Mouse (Mus musculus) T-helper 1 cell (primary cell): ENCODE measurements around the gene Msh2.

ENCODE experiments used
- in situ Hi-C: fragments of 300-600 bp; cut with MboI, MseI; formaldehyde crosslinking; loops from one replicate; pipeline ENCODE4 v1.15.1; 2025; ENCODE audit warnings: high pct_unique_total_duplicates

The Msh2 gene

DNA sequence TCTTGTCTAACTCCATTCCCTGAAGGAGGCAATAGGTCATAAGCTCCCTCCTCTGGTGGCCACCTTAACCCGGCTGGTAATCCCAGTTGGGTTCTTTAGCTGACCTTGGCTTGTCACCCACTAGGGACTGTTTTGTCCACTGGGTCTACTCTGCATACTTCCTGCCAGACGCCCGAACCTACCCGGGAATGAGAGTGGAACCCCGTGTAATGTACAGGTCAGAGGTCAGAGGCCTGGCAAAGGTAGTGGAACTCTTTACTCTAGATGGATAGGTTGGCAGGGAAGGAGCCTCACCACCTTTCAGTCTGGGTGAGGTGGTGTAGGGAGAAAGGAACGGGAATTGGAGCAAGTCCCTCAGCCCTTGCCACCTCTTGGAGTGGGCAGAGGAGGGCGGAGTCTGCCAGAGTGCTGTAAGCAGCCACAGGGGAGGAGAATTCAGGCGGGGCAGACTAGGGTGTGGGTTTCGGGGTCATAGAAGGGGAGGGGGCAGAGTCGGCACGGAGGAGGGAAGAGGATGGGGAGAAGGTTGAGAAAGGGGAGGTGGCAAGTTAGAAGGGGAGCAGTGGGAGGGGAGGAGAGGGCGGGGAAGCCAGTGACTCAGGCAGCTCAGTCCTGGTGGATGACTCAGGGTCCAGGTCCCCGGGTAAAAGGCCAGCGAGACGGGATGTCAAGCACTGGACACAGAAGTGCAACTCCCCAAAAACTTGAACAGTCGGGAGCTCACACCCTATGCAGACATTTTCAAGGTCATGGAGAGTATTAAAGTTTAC lies 27.1 kb downstream of the Msh2 start:
- in situ Hi-C loops: no loop called here

DNA sequence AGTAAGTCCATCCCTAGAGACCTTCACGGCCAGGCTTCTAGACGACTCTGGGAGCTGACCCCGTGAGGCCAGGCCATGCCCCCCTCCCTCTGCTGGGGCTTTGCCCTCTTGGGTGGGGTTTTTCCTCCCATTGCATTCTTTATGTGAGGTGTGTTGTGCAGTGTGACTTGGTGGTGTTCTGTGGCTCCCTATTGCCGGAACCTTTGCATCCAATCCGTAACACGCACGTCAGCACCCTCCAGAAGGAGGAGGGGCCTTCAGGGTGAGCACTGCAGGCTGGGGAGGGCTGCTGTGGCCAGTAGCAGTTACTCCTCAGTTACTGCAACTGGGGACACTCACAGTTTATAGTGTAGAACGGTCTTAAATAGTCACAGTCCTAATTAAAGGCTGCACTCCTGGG lies 28.0 kb downstream of the Msh2 start:
- in situ Hi-C loops: no loop called here

DNA sequence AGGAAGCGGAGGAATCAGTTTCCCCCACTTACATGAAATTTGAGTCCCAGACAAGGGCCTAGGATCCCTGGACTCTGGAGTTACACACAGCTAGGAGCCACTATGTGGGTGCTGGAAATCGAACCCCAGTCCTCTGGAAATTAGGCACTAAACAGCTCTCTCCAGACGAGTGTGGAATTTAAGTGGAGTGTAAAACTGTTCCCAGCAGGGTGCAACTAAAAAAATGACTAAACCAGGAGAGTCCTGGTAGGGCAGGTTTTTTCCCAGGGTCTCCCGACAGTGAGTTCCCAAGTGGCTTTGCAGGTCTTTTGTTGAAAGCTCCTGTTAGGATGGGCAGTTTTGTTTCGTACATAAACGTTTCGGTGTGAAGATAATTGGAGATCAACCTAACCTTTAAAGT lies 52.6 kb downstream of the Msh2 start:
- in situ Hi-C loops: no loop called here

DNA sequence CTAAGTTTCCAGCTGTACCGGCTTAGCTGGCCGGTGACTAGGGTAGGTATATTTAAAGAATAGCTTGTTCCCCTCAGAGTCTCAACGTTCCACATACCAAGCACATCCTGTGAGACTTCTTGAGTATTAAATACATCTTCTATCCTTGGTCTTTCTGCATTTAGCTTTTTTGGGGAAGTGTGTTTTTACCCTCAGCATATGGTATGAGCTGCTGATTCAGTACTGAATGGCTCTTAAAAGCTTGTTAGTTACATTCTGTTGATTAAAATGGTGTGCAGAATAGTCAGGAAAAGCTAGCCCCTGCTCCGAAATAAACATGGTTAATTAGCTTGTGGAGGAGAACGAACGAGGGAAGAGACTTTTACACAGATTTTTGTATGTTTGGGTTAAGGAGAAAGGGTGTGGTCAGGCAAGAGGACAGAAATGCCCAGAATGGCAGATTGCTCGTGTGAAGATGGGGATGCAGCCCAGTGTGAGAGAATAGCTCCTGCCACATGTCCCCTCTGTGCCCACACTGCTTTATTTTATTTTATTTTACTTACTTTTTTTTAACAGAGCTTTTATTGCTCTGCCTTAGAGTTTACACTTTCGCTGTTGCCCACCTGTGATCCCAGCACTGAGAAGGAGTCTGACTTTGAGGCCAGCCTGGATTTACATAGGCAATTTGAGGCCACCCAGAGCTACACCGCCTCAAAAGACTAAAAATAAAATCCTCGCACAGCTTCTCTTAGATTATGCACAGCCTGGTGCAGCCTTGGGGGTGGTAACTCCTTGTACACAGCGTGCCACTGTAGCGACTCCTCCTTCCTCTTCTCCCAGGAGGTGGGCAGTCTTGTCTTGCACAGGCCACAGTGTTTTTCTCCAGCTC lies 54.6 kb downstream of the Msh2 start:
- in situ Hi-C loops: no loop called here

DNA sequence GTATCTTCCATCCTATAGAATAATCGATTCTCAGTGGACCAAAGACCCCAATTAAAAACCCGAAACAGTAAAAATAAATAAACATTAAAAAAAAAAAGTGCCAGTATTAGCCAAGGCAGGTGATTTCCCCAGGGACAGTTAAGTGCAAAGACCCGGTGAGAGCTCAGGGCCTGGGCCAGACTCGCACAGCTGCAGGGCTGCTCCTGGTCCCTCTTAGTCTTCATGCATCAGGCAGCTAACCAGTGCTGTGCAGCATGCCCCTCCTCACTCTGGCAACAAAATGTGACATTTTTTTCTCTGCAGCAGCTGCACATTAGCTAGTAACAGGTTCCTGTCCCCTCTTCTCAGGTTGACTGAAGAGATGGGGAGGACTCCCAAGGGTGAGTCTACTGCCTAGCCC lies 59.8 kb downstream of the Msh2 start:
- in situ Hi-C loops: no loop called here

DNA sequence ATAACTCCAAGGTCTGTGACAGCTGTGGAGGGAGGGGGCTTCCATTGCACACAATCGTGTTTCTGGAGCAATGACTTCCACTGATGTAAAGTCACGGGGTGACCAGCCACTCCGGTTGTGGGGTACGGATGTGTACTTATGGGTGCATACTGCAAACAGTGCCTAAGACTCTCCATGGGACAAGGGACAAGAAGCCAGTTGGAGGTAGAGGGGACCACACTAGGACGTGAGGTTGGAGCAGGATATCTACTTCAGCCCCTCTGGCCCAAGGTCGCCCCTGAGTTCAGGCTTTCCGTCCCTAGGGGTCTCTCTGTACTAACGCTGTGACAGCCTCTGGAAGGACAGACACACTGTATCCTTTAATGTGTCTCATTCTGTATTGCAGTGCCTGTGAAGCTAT lies 62.3 kb downstream of the Msh2 start:
- in situ Hi-C loops: no loop called here

DNA sequence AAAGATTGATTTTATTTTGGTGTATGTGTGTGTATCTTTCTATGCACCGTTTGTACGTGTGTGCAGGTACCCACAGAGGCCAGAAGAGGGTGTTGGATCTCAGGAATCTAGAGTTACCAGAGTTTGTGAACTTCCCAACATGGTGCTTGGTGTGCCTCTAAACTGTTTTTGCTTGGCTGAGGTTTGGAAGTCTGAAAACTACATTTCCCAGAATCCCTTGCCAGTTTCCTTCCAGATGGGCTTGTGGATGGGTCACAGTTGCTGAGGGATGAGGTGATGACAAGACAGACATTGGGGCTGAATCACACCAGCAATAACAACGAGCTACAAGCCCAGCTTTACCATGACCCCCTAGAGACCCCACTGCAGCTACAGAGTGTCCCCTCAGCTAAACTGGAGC lies 65.0 kb downstream of the Msh2 start:
- in situ Hi-C loops: no loop called here

DNA sequence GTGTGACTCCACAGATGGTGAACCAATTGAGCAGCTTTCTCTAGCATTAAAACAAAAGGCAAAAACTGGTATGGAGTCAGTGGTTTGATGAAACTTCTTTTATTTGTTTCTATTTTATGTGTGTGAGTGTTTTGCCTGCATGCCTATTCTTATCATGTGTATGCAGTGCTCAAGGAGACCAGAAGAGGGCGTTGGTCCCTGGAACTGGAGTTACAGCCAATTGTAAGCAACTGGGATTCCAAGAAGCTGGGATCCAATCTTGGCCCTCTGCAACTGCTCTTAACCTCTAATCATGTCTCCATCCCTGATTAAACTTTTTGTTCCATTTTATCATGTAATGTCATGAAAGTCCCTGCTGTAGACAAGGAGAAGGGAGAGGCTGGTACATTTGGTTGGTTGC lies 67.7 kb downstream of the Msh2 start:
- in situ Hi-C loops: no loop called here

DNA sequence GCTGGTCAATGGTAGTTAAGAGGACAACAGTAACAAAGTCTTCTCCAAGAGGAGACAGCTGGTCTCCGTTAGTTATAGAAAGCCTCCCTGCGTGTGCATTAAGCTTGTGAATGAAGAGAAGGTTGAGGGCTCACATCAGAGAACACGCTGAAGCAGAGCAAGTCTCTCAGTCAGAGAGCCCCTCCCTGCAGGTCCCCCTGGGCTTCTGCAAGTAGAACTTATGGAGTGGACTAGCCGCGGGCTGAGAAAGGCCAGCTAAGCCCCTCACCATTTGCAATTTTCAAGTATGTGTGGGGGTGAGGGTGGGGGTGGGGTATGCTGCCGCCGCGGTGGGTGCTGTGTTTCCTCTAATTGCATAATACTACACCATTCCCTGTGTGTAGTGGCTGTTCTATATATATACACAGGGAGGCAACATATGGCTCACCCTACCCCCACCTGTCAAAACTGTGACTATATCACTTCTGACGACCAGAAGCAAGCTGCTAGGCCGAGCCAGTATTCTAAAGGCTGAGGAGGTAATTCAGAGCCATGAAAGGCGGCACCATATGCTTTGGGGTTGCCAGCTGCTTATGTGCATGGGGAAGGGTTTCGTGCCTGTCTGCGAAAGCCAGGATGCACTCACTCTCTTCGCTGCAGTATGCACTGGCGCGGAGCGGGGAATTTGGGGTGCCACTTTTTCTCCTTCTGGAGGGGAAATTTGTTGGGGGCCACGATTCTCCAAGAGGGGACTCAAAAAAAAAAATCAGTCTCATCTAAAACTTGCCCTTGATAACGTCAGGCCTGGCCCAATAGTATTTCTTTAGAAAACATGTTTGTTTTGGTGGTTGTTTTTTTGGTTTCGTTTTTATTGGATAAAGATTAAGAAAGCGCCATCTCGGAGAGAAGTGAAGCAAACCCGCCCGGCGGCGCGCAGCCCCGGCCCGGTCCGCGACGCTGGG lies 73.1 kb downstream of the Msh2 start:
- in situ Hi-C loops: no loop called here

DNA sequence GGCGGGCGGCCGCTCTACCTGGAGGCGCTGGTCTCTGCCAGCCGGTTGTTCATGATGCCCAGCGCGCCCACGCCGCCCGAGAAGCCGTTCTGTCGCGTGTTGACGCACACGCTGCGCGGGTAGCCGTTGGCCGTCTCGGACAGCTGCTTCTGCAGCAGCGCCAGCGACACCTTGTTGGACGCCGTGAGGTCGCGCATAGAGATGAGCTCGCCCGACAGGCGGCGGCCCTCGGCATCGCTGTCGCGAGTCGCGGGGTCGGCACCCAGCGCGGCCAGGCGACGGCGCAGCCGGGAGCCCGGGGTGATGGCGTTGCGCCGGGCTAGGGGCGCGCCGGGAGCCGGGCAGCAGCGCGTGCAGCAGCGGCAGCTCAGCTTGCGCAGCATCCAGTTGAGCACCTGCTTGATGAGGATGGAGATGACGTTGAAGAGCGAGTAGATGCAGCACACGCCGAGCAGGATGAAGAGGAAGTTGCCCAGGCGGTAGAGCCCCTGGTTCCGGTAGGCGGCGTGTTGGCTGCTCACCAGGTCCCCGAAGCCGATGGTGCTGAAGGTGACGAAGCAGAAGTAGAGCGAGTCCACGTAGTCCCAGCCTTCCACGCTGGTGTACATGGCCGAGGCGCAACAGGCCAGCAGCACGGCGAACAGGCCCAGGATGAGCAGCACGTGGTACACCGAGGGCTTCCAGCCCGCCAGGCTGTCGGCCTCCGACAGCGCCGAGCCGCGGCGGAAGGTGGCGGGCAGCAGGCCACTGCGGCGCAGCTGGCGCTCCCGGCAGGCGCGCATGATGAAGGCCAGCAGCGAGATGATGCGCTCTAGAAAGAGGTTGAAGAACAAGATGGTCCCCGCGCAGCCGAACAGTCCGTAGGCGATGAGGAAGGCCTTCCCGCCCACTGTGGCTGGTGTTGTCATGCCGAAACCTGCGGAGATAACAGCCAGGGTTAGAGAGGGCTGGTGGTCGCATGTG lies 74.1 kb downstream of the Msh2 start:
- in situ Hi-C loops: no loop called here

DNA sequence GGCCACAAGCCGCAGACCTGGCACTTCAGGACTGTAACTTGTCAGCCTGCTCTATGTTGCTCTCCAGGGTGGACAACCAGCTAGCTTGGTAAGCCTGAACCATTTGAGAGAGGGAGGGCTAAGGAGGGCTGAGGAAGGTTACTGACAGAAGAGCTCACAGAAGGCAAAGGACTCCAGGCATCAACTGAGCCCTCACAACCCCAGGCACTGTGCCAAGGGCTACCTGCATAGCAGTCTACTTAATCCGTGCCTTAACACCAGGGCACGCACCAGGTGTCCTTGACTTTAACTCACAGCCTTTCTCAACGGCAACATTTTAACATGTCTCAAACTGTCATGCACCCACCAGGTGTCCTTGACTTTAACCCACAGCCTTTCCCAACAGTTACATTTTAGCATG lies 88.2 kb downstream of the Msh2 start:
- in situ Hi-C loops: no loop called here

DNA sequence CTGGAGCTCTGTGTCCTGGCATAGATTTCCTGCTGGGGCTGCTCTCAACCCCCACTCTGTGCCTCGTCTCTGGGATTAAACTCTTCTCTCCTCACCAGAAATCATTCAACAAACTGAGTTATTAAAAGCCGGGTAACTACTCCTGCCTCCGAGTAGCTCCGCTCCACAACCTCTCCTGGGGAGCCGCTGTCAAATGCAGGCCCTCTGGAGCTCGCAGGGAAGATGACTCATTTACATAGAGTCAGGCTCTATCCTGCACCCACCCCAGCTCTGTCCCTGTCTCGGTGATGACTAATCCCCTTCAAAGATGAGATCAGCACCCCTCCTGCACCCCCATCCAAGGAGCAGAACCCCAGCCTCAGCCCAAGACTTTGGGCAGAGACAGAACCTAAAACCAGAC lies 91.0 kb downstream of the Msh2 start:
- in situ Hi-C loops: no loop called here

DNA sequence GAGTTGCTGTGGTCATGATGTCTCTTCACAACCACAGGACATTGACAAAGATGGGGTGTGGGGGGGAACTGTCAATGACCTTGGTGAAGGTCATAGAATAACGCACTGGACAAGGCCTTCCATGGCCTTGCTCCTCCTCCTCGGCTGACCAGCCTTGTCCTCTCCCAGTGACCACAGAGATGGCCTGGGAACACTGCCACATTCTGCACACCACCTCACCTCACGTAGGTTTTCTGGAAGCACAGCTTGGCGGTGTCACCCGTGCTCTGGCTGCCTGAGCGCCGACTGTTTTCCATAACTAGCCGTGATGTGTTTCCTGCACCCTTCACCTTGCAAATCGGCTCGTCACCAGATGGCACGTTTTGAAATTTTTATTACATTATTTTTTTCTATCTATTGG lies 92.9 kb downstream of the Msh2 start:
- in situ Hi-C loops: no loop called here

DNA sequence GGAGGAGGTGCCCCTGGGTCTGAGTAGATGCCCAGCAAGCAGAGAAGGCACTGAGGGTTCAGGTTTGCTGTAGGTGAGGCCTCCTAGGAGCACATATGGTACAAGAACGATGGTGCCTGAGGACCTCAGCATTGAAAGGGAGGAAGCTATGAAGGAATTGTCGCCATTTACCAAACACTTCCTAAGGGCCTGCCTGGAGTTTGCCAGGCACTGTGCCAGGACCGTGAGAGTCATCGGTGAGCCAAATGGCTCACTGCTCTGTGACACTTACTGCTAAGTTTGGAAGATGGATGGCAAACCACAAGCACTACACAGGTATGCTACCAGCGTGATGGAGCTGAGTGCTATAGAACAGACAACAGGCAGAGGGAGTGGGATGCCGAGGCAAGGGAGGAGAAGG lies 94.8 kb downstream of the Msh2 start:
- in situ Hi-C loops: no loop called here

DNA sequence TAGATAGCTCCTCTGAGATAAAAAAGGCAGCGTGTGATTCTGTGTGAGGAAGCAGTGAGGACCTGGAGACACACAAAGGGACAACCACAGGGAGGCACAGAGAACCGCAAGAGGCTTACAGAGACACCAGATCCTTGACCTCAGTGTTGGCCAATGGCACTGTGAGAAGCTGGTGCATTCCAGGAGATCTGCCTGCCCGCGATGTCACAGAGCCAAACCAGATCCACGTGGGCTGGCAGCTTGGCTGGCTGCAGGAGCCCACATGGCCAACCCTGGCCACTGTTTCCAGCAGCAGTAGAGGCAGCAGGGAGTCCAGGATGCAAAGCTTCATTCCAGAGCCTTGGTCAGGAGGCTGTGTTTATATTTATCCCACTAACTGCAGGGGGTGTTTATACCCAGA lies 98.6 kb downstream of the Msh2 start:
- in situ Hi-C loops: no loop called here

DNA sequence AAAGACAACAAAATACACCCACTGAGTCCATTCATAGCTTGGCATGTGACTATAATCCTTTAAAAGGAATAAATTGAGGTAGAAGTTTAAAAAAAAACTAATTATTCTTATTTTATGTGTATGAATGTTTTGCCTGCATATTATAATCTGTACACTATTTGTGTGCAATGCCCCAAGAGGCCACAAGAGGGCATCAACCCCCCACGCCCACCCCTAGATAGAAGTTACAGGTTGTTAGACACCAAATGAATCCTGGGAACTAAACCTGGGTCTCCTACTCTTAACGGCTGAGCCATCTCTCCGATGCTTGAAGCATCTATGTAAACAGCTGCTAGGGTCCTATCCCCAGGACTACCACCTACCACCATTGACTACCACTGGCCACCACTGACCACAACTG lies 101.0 kb downstream of the Msh2 start:
- in situ Hi-C loops: no loop called here
